Mouse (Mus musculus) gonadal fat pad, adult 2 months (tissue): Measurements from ENCODE around the gene Usp39. TPM values are rescaled to one million over a fixed set of nuclear protein-coding genes. Genes with fewer than 3 reads are reported as not detected.

ENCODE experiments used
- DNase-seq: peaks from one replicate; pipeline ENCODE4 v3.0.0-alpha.2; 2012; ENCODE audit warnings: low read depth
- polyA plus RNA-seq: library from polyadenylated mRNA; depleted of rRNA; stranded (reverse); fragments of >200 nt; gene quantifications from 2 replicates; pipeline ENCODE4 v1.2.3, GENCODE M21; 2012; rRNA removed

The Usp39 gene
- polyA plus RNA-seq, 1 experiment, result 26.5 TPM

DNA sequence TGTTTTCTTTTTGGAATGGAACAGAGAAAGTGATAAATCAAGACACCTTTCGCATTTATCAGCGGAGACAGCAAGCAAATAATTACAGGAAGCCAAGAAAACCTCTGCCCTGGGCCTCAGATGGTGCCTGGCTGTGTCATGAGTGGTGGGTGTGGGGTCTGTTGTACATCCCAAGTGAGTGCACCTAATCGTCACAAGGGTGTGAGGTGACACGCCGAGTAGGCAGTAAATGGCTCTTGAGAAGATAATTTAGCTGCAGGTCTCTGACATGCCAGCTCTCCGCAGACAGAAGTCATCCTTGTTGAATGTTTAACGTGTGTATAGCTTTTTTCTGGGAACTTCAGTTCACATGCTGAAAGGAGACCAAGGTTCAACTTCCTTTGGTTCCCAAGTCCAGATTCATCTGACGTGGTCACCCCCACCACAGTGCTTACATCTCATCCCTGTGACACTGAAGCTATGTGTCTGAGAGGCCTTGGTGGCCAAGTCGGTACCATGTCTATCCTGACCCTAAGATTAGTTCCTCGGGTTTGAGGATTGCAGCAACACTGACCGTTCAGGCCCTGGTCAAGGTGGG lies 42.5 kb downstream of the Usp39 start:
- no peak for DNase-seq

DNA sequence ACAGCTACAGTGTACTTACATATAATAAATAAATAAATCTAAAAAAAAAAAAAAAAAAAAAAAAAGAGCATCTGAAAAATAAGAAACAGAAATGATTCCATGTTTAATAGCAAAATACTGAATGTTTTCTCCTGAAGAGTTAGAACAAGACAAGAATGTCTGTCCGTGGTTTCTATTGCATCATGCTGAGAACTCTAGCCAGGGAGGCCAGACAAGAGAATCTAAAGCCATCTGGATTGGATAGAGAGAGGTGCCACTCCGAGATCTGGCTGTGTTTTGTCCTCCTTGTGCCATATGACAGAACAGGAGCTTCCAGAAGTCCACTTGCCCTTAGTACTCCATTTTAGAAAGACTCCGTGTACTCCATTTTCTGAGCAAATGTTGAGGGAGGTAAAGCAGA lies 47.2 kb downstream of the Usp39 start:
- no peak for DNase-seq

DNA sequence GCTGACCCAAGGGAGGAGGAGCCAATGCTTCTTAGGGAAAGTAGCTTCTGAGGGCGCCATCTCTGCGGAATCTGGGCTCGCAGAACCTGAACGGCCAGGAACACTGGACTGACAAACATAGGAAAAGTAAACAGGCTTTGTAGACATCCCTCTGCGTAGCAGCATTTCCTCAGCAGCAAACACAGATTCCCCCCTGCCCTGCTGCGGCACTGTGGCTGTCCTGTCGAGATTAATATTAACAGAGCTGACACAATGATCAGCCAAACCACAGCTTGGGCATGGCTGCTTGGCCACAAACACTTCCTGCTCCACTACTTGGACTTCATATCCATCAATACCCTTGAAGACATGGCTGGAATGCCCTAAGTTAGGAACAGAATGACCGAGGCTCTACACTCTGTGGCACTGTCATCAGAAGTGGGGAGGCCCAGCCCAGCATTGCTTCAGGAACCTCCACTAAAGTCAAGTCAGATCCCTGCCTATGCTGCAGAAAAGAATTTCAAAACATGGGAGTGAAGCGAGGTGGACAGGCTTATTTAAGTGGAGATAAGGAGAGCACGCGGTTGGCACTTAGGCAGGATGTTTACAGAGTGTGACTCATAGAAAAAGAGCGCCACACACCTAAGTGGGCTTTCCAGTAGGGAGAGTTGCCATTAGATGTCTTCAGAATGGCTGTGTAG lies 51.9 kb downstream of the Usp39 start:
- DNase-seq, result no peak

DNA sequence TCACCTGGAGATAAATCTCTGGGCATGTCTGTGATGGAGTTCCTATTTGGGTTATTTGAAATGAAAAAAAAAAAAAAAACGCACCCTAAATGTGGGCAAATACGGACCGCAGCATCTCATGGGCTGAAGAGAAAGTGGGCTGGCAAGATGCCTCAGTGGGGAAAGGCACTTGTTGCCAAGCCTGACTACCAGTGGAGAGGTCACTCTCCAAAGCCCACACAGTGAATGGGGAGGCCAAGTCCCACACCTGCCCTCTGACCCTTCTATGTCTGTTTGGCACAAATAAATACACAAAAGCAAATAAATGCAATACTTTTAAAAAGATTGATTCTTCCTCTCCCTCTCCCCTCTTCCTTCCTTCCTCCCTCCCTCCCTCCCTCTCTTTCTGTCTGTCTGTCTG lies 55.5 kb downstream of the Usp39 start:
- no peak for DNase-seq

DNA sequence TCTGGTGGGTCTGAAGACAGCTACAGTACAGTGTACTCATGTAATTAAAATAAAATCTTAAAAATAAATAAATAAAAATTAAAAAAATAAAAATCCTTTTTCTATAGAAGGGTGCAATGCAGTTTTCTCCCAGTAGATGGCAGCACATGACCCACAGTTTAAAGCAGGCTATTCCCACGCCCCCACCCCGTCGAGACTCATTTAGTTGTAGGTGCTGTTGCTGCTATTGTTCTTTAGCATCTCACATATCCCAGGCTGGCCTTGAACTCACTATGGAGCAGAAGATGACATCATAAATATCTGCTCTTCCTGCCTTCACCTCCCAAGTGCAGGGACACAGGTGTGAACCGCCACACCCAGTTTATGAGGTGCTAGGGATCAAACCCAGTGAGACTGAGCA lies 61.1 kb downstream of the Usp39 start:
- no peak for DNase-seq

GRCm38 (mm10) chr6:72280410-72280998 lies 64.5 kb downstream of the Usp39 start:
- peak; percentile 33 for DNase-seq

DNA sequence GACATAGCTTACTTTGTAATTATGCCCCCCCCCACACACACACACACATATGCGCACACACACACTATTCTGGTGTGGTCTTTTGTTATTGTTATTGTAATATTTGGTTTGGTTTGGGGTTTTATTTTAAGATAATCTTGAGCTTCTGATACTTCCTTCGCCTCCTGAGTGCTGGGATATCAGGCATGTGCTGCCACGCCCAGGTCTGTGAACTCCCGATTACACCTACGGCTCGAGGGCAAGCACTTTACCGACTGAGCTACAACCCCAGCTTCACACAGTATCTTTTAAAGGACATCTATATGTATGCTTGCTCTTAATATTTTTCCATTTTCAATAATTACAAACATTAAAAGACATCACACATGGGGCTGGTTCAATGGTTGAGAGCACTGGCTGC lies 65.5 kb downstream of the Usp39 start:
- DNase-seq, result no peak

GRCm38 (mm10) chr6:72278835-72279234 lies 66.1 kb downstream of the Usp39 start:
- no peak for DNase-seq

- no peak for DNase-seq
Observed at GRCm38 (mm10) chr6:72277508-72278166, 67.3 kb downstream of the Usp39 start.

DNA sequence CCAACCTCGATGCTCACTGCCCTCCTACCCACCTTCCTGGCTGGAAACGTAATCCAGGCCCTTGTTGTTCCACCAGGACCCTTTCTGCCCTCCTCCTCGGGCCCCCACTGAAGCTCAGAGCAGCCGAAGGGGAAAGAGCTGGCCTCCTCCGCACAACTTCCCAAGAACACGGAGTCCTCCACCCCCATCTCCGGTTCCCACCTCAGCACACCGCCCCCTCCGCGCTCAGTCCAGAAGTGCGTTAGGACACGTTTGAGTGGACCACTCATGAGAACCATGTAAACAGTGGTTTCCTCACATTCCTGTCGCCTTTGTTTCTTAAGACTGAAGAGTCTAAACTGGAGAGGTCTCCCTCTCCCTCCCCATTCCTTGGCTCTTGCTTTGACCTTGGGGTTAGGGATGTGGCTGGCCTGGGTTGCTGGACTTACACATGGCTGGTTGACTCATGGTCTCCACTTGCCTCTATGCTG lies 68.0 kb downstream of the Usp39 start:
- no peak for DNase-seq

- no peak for DNase-seq
Observed at GRCm38 (mm10) chr6:72276141-72276540, 68.8 kb downstream of the Usp39 start.

DNA sequence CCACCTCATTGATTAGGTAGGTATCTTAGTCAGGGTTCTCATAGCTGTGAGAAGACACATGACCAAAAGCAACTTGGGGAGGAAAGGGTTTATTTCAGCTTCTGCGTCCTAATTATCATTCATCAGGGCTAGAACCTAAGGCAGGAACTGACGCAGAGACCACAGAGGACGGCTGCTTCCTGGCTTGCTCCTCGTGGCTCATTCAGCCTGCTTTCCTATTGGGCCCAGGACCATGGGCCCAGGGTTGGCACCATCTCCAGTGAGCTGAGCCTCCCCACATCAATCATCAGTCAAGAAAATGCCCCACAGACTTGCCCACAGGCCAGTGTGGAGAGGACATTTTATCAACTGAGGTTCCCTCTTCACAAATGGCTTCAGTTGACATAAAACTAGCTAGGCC lies 69.5 kb downstream of the Usp39 start:
- no peak for DNase-seq

DNA sequence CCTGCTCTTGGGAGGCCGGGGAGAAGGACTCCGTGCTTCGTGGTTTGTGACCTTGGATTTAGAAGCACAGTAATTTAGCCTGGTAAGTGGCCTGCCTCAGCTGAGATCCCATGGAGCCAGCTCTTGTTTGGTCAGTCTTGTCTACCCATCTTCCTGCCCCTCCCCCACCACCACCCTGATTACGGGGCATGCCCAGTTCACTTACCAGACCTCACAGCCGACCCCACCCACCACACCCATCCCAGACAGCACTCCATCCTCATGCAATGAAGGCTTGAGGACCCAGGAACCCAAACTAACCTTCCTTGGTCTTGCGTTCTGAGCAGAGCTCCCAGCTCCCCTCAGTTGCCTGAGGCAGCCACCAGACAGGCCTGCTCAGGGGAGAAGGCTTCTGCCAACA lies 71.8 kb downstream of the Usp39 start:
- no peak for DNase-seq

DNA sequence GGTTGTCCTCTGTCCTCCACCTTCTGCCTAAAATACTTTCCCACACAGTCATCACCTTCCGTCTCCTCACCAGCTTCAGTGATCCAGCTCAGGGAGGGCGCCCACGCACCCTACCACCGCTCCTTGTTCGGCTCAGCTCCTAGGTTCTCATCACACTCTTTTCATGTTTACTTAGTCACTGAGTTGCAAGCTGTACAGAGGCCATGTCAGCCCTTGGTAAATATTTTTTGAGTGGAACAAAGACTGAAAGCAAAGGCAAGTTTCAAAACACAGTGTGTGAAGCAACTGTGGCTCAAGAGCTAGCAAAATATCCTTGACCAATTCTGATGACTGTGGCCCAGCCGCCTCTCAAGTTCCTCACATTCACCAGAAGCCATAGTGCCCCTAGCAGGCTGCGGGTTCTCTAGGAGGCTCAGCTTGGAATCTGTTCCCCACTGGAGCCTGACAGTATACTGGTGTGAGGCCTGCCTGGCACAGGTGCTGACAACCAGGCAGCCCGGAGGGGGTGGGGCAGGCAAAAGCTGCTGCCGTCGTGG lies 72.8 kb downstream of the Usp39 start:
- DNase-seq, result no peak

GRCm38 (mm10) chr6:72270952-72271519 lies 73.9 kb downstream of the Usp39 start:
- DNase-seq, result no peak

GRCm38 (mm10) chr6:72270258-72270657 lies 74.7 kb downstream of the Usp39 start:
- no peak for DNase-seq

Other genes starting within 250 kb of the Usp39 start
- gene St3gal5, start 247.6 kb downstream of the Usp39 start, polyA plus RNA-seq, result 6.9 and 8.2 TPM in 2 replicates
- 7.4 and 8.2 TPM in 2 replicates for gene Atoh8, start 109.6 kb downstream of the Usp39 start, polyA plus RNA-seq
- 0.19 and 0.27 TPM in 2 replicates for gene Sftpb, start 40.6 kb downstream of the Usp39 start, polyA plus RNA-seq
- gene 0610030E20Rik, start 2.1 kb upstream of the Usp39 start, polyA plus RNA-seq, result 16.9 and 20.3 TPM in 2 replicates
- 19.0 and 23.6 TPM in 2 replicates for gene Tmem150a, start 10.3 kb upstream of the Usp39 start, polyA plus RNA-seq
- gene Rnf181, start 21.8 kb upstream of the Usp39 start, polyA plus RNA-seq, result 142 and 189 TPM in 2 replicates
- 14.8 and 17.5 TPM in 2 replicates for gene Vamp5, start 35.3 kb upstream of the Usp39 start, polyA plus RNA-seq
- 159 and 190 TPM in 2 replicates for gene Vamp8, start 45.5 kb upstream of the Usp39 start, polyA plus RNA-seq
- gene Ggcx, start 69.1 kb upstream of the Usp39 start, polyA plus RNA-seq, result 26.9 and 27.5 TPM in 2 replicates
- 177 and 192 TPM in 2 replicates for gene Mat2a, start 94.4 kb upstream of the Usp39 start, polyA plus RNA-seq
- gene Sh2d6, start 176.5 kb upstream of the Usp39 start, polyA plus RNA-seq, result 3.3 and 3.7 TPM in 2 replicates
- gene Capg, start 199.2 kb upstream of the Usp39 start, polyA plus RNA-seq, result 138 TPM in 2 replicates